Mouse (Mus musculus) embryonic facial prominence, embryonic 13.5 days (tissue): ENCODE results near the gene Kalrn. TPM values are rescaled to one million over a fixed set of nuclear protein-coding genes. Genes with fewer than 3 reads are reported as not detected.

Experiments
- ATAC-seq: fragments of 200-750 bp; cut with Nextera tagmentation; 2 replicates; pipeline ENCODE4 v1.8.0; 2017; ENCODE audit warnings: low read depth; ENCODE audit not compliant: insufficient number of reproducible peaks, insufficient read depth, low FRiP score, low TSS enrichment
- H3K27ac ChIP-seq: fragments of 300-500 bp; sonication (generic); 2 replicates; pipeline ENCODE4 v1.5.1; 2015; ENCODE audit warnings: moderate library complexity, mild to moderate bottlenecking, inconsistent platforms
- H3K27me3 ChIP-seq: fragments of 300-500 bp; sonication (generic); 2 replicates; pipeline ENCODE4 v1.6.1; 2015; ENCODE audit warnings: mild to moderate bottlenecking, inconsistent platforms
- H3K36me3 ChIP-seq: fragments of 300-500 bp; sonication (generic); 2 replicates; pipeline ENCODE4 v1.6.1; 2015; ENCODE audit warnings: mild to moderate bottlenecking, inconsistent platforms
- H3K4me1 ChIP-seq: fragments of 300-500 bp; sonication (generic); 2 replicates; pipeline ENCODE4 v1.6.1; 2015; ENCODE audit warnings: inconsistent platforms
- H3K4me2 ChIP-seq: fragments of 300-500 bp; sonication (generic); 2 replicates; pipeline ENCODE4 v1.6.1; 2015; ENCODE audit warnings: moderate library complexity, mild to moderate bottlenecking, inconsistent platforms
- H3K4me3 ChIP-seq: fragments of 300-500 bp; sonication (generic); 2 replicates; pipeline ENCODE4 v1.5.1; 2015; ENCODE audit warnings: mild to moderate bottlenecking, inconsistent platforms
- H3K9ac ChIP-seq: fragments of 300-500 bp; sonication (generic); 2 replicates; pipeline ENCODE4 v1.6.1; 2015; ENCODE audit warnings: mild to moderate bottlenecking, inconsistent platforms
- H3K9me3 ChIP-seq: fragments of 300-500 bp; sonication (generic); 2 replicates; pipeline ENCODE4 v1.6.1; 2016; ENCODE audit warnings: inconsistent platforms
- WGBS: fragments of 180-500 bp; shearing (Covaris S2); methylation state at CpG from one replicate; pipeline ENCODE4 v1.1.7; 2015; ENCODE audit warnings: mixed read lengths; 5-methylcytosine and 5-hydroxymethylcytosine counted together
- polyA plus RNA-seq: library from polyadenylated mRNA; unstranded; fragments of >200 nt; fragmentation: Nextera tagmentation; extraction: Ambion mirVana; gene quantifications from 2 replicates; pipeline ENCODE4 v1.2.1, GENCODE M21; 2015

Gene Kalrn
- polyA plus RNA-seq, 1 experiment from 2014 or later: 18.3 TPM

DNA sequence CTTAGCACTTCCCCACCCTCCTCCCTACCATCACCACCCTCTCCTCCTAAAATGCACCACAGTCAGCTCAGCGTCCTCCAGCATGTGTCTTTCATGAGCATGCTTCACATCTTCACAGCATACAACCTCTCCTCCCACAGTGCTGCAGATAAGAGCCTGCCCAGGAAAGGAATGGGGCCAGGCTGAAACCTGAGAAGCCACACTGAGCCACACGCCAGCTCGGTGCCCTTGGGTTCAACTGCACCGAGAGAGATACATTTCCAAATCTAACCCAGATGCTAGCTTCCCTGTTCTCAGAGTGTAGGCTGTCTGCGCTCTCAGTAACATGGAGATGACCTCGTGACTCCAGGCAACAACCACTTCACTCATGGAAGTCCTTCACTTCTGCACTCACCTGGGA is 151.9 kb downstream of the Kalrn start:
- H3K9me3 ChIP-seq: no peaks in the 10 kb centered on the region
- H3K27ac ChIP-seq: peak overlapping the region; percentile 24
- peaks cover 56% of the 10 kb centered on the region for H3K4me1 ChIP-seq
- H3K4me2 ChIP-seq: peak overlapping the region; percentile 20; the same call in 1 of the 2 replicates
- no peaks in the 10 kb centered on the region for H3K27me3 ChIP-seq
- WGBS: 4% methylated on average over 6 of the region's 6 CpGs
- 0 out of 2 replicates have a peak, but pooled peaks have one; percentile 52 for ATAC-seq
- H3K36me3 ChIP-seq: no peaks in the 10 kb centered on the region
- no peak overlapping the region for H3K4me3 ChIP-seq
- H3K9ac ChIP-seq: no peak overlapping the region

DNA sequence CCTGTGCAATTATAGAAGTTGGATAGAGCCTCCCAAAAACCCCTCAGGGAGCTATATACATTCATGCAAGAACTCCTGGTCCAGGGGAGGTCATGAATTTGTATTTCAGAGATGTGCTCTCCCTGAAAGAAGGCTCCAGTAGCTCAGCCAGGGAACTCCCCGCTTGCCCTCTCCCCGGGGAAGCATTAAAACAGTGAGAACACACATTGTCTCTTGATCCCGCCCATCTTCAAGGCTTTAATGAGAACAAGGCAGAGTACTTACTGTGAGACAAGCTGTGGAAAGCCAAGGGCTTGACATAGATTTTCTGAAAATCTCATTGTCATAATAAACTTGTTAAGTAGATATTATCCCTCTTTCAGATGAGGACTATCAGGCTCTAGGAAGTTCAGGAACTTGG is 155.4 kb downstream of the Kalrn start:
- H3K9me3 ChIP-seq: no peaks in the 10 kb centered on the region
- H3K4me2 ChIP-seq: no peak overlapping the region
- no peaks in the 10 kb centered on the region for H3K27me3 ChIP-seq
- H3K9ac ChIP-seq: no peak overlapping the region
- no peak overlapping the region for H3K4me3 ChIP-seq
- no peaks in the 10 kb centered on the region for H3K36me3 ChIP-seq
- no peak for ATAC-seq
- H3K4me1 ChIP-seq: peaks cover 63% of the 10 kb centered on the region
- WGBS: 56% methylated on average over 3 of the region's 3 CpGs
- no peak overlapping the region for H3K27ac ChIP-seq

DNA sequence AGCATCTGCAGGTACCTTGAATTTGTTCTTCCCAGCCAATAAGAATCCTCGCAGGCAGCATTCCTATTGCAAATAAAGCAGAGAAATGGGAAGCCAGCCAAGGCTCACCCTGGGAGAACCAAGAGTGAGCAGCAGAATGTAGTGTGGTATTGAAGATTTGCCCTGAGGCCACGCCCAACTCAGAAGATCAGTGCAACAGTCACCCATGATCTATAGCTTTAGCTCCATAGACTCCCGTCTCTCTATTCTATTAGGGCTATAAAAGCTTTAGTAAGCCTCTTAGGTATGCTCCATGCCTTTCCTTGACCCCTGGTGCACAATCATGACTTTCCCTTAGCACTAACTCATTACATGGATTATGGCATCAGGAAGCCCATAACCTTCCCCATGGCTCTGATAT is 155.9 kb downstream of the Kalrn start:
- peaks cover 68% of the 10 kb centered on the region for H3K4me1 ChIP-seq
- WGBS: 82% methylated on average over 3 of the region's 3 CpGs
- no peaks in the 10 kb centered on the region for H3K9me3 ChIP-seq
- H3K4me2 ChIP-seq: no peak overlapping the region
- H3K27ac ChIP-seq: no peak overlapping the region
- H3K27me3 ChIP-seq: no peaks in the 10 kb centered on the region
- no peak for ATAC-seq
- H3K36me3 ChIP-seq: no peaks in the 10 kb centered on the region
- no peak overlapping the region for H3K9ac ChIP-seq
- no peak overlapping the region for H3K4me3 ChIP-seq

DNA sequence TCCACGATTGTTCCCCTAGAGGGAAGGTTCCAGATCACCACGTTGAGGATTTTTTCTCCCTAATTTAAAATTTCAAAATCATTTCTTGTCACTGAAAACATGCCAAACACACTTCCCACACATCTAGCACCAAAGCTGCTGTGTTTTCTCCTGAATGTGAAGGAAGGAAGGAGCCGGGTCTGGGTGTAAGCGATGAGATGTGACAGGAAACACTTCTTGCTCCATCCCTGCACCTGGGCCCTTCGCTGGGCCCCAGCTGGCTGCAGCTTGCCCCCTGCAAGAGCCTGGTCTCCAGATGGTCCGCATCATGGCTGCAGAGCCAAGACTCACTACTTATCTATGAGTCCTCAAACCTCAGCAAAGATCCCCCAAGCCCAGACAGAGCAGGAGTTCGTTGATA is 158.8 kb downstream of the Kalrn start:
- Histone ChIP-seq H3K27me3 (no peaks in the 10 kb centered on the region), H3K27ac (no peak overlapping the region; the same call in 1 of the 2 replicates), H3K9ac (no peak overlapping the region), H3K36me3 (no peaks in the 10 kb centered on the region), H3K4me3 (no peak overlapping the region), H3K9me3 (no peaks in the 10 kb centered on the region), H3K4me1 (peaks cover 50% of the 10 kb centered on the region), H3K4me2 (no peak overlapping the region)
- no peak for ATAC-seq
- WGBS: 47% methylated on average over 7 of the region's 7 CpGs

DNA sequence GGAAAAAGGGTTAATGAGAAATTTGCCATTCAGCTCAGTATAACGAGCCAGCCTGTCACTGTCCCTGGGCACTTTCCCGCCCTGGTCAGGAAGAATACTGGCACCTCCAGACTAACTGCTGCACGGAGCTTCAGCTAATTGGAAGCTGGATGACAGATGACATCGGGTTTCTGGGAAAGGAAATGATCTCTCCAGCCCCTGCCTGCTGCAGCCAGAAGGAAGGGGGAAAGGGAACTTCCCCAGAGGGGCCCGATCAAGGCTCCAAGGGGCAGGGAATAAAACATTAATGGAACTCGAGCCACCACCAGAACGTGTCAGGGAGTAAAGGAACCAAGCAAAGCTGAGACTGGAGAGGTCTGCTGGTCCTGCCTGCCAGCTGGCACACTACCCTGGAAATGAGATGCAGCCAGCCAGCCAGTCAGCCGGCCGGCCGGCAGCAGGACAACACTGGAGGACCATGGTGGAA is 159.4 kb downstream of the Kalrn start:
- no peak overlapping the region for H3K4me3 ChIP-seq
- no peaks in the 10 kb centered on the region for H3K27me3 ChIP-seq
- ATAC-seq: no peak
- no peaks in the 10 kb centered on the region for H3K9me3 ChIP-seq
- peak overlapping the region; percentile 32 for H3K4me2 ChIP-seq
- WGBS: 17% methylated on average over 10 of the region's 10 CpGs
- H3K36me3 ChIP-seq: no peaks in the 10 kb centered on the region
- 0 out of 2 replicates have a peak overlapping the region, but pooled peaks have one; percentile 27 for H3K9ac ChIP-seq
- H3K4me1 ChIP-seq: peaks cover 50% of the 10 kb centered on the region
- peak overlapping the region; percentile 55 for H3K27ac ChIP-seq

DNA sequence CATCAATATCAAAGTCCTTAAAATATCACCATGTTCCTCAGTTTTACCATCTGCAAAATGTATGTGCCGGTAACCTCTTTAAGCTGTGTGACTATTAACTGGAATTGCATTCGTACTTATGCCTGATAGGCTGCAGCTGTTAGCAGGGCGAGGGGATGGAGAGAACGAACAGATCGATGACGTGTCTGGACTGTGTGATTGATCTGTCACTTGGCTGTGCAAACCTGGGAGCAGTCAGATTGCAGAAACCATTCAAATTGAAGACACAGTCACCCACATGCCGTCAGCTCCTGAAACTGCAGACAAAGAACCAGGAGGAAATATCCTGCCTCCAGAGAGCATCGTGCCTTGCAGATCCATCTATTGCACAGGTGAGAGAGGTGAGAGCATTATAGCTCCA is 166.3 kb downstream of the Kalrn start:
- Histone ChIP-seq H3K9ac (no peak overlapping the region), H3K4me2 (no peak overlapping the region), H3K36me3 (no peaks in the 10 kb centered on the region), H3K27me3 (no peaks in the 10 kb centered on the region), H3K9me3 (no peaks in the 10 kb centered on the region), H3K4me1 (peaks cover 1% of the 10 kb centered on the region), H3K27ac (no peak overlapping the region), H3K4me3 (no peak overlapping the region)
- WGBS: 81% methylated on average over 8 of the region's 8 CpGs
- no peak for ATAC-seq

DNA sequence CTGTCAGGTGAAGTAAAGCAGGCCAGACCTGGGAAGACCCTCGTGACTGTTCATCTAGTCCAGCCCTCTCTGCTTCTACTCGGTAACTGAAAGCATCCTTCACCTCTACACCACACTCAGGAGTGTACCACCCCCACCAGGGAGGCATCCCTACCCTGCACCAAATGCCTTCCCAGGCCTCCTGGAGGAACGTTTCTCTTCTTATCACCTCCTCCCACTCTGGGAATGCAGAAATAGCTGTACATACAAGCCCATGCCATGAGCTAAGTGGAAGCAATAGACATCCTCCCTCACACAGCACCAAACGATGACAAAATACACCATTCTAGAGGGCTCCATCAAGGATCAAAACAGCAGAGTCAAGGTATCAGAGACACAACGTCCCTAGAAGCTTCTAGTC is 168.2 kb downstream of the Kalrn start:
- H3K27me3 ChIP-seq: no peaks in the 10 kb centered on the region
- no peak overlapping the region for H3K27ac ChIP-seq
- H3K9me3 ChIP-seq: no peaks in the 10 kb centered on the region
- H3K4me1 ChIP-seq: no peaks in the 10 kb centered on the region
- no peaks in the 10 kb centered on the region for H3K36me3 ChIP-seq
- no peak for ATAC-seq
- 63% methylated on average over 5 of the region's 5 CpGs for WGBS
- H3K9ac ChIP-seq: no peak overlapping the region
- H3K4me3 ChIP-seq: no peak overlapping the region
- H3K4me2 ChIP-seq: no peak overlapping the region

DNA sequence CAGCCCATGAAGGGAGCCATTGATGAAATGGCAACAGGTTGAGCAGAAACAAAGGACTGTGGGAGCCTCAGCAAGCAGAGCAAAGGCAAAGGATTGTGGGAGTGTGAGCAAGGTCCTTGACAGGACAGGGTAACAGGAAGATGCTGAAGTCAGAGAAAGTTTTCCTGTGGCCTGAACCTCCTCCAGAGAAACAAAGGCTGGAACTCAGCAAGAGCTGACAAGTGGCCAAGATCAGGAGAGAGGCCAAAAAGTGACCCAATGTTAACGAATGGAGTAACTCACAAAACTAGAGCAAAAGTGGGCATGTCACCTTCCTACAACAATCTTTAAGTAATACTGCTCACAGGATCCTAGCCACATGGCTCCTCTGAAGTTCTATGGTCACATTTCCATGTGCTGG is 172.1 kb downstream of the Kalrn start:
- H3K27me3 ChIP-seq: no peaks in the 10 kb centered on the region
- ATAC-seq: no peak
- no peak overlapping the region for H3K4me3 ChIP-seq
- no peak overlapping the region for H3K27ac ChIP-seq
- no peaks in the 10 kb centered on the region for H3K9me3 ChIP-seq
- WGBS: 84% methylated on average over 1 of the region's 1 CpGs
- H3K9ac ChIP-seq: no peak overlapping the region
- H3K4me1 ChIP-seq: no peaks in the 10 kb centered on the region
- no peaks in the 10 kb centered on the region for H3K36me3 ChIP-seq
- no peak overlapping the region for H3K4me2 ChIP-seq

DNA sequence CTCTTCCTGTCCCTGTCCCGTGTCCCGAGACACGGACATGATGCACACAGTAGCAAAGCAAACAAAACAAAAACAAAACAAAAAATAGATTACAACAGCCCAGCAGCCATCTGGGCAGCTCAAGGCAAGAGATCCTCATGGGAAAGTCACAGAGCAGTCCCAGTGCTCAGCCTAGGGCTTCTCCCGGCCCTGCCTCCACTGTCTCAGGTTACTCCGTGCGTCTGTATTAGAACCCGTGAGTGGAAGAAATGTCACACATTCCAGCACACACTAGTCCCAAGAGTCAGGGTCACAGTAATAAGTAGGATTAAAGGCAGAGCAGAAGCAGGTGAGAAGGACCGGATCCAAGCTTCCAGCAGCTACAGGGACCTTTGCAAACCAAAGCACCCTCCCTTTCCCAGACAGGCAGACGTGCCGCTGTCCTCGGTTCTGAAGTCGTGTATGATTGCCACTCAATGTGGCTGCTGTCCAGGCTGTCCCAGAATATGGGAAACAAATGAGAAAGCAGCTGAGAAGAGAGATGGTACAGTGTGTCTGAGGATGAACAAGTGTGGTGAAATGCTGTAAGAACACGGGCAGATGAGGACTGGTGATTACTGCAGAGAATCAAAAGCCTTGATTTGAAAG is 173.1 kb downstream of the Kalrn start:
- H3K4me3 ChIP-seq: no peak overlapping the region
- no peak overlapping the region for H3K4me2 ChIP-seq
- no peaks in the 10 kb centered on the region for H3K9me3 ChIP-seq
- H3K27me3 ChIP-seq: no peaks in the 10 kb centered on the region
- no peaks in the 10 kb centered on the region for H3K36me3 ChIP-seq
- H3K4me1 ChIP-seq: no peaks in the 10 kb centered on the region
- H3K27ac ChIP-seq: no peak overlapping the region
- WGBS: 27% methylated on average over 13 of the region's 13 CpGs
- ATAC-seq: no peak
- H3K9ac ChIP-seq: no peak overlapping the region

DNA sequence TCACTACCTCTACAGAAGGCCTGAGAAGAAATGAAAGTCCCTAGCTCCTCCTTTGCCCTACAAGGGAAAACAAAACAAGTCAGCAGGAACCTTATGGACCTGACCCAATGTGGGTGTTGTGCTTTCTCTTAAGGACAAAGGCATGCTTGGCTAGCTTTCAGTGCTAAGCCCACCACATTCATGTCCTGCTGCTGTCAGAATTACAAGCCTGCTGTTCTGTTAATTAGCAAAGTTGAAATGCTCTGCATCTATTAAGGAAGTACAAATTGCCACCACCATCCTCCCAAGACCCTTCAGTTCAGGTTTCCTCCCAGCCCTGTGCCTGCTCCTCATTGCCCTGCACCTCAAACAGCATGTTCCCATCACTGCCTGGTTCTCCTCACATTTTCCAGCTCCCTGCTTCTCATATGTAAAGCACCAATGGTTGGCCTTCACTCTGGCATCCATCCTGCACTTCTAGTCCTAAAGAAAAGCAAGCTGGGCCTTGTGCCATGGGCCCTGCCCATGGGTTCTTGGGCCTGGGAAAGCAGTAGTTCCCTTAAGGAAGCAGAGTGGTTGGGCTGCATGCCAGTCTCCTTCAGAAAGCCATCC is 178.0 kb downstream of the Kalrn start:
- no peak overlapping the region for H3K27ac ChIP-seq
- no peak overlapping the region for H3K4me2 ChIP-seq
- no peaks in the 10 kb centered on the region for H3K9me3 ChIP-seq
- no peak overlapping the region for H3K4me3 ChIP-seq
- H3K9ac ChIP-seq: no peak overlapping the region
- H3K27me3 ChIP-seq: no peaks in the 10 kb centered on the region
- no peaks in the 10 kb centered on the region for H3K36me3 ChIP-seq
- no peak for ATAC-seq
- H3K4me1 ChIP-seq: no peaks in the 10 kb centered on the region

DNA sequence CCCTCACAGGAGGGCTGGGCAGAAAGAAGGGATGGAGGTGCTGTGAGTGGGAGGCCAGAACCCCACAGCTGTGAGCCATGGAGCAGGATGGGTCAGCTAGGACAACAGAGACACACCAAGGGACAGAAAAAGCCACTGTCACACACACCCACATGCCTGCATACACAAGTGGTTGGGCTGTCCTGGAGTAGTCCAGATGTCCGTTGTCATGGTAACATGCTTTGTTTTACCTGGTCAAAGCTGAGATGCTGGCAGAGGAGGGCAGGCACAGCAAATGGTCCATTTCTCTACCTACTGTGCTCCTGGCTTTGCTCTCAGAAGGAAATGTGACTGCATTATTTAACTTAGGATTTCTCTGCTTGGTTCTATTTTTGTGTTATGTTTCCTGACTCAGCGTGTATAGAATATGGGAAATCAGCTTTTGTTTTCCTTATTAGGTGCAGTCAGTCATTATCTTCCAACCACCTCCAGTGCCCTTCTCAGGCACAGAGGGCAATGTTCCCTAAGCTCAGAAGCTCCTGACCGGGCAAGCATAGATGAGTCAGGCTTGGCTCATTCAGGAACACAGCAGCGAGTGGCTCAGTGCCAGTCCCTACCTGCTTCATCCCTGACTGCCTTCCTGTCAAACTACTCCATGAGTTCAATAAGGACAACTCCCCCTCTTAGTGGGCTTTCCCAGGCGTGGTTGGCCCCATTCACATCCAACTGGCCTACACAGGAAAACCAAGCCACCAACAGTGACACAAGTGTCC is 183.6 kb downstream of the Kalrn start:
- Histone ChIP-seq H3K36me3 (peaks cover 14% of the 10 kb centered on the region), H3K4me1 (no peaks in the 10 kb centered on the region), H3K9me3 (no peaks in the 10 kb centered on the region), H3K27ac (no peak overlapping the region), H3K4me3 (no peak overlapping the region), H3K9ac (no peak overlapping the region), H3K27me3 (no peaks in the 10 kb centered on the region), H3K4me2 (no peak overlapping the region)
- ATAC-seq: no peak
- WGBS: 80% methylated on average over 5 of the region's 5 CpGs

DNA sequence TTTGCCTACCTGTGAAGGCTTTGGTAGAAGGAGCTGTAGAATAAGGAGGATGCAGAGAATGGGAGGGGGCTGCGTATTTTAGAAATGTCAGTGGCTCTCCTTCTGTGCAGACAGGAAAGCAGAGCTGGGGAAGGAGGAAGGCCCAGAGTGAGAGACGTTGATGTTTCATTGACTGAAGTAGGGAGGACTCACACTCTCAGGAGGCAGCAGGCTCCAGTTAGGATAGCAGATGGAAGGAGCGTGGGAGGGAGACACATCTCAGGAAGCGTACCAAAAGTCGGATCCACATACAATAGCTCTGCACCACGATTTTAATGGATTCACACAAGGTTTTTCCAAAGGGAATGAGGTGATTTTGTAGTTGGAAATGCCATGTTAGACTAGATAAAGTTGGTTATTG is 184.5 kb downstream of the Kalrn start:
- H3K9me3 ChIP-seq: no peaks in the 10 kb centered on the region
- H3K4me3 ChIP-seq: no peak overlapping the region
- H3K9ac ChIP-seq: no peak overlapping the region
- H3K4me1 ChIP-seq: no peaks in the 10 kb centered on the region
- WGBS: 90% methylated on average over 6 of the region's 6 CpGs
- H3K36me3 ChIP-seq: peaks cover 20% of the 10 kb centered on the region
- no peak for ATAC-seq
- no peak overlapping the region for H3K27ac ChIP-seq
- H3K27me3 ChIP-seq: no peaks in the 10 kb centered on the region
- no peak overlapping the region for H3K4me2 ChIP-seq
